Mouse (Mus musculus): ENCODE data around the gene Grm5. TPM values are rescaled to one million over a fixed set of nuclear protein-coding genes. Genes with fewer than 3 reads are reported as not detected.

Grm5 gene
- 0.17 TPM for polyA plus RNA-seq (2017; shearing (Covaris generic))

GRCm38 (mm10) chr7:87583868-87584267 is at the start of gene Grm5:
Grm5 (plus strand) TSS chr7:87584168.

Other genes with a start within 250 kb of the Grm5 start
- gene Tyr, start 90.7 kb upstream of the Grm5 start, polyA plus RNA-seq (2017; shearing (Covaris generic)): not detected

Data from effector memory CD4-positive, alpha-beta T cell, adult 7 months (primary cell).